ENCODE assay signal across 1 mouse cellular context in genomic region chr2:130248226-130248625, GRCm38 (mm10).
TF ChIP-seq lines count a peak whose summit lies in the region.

No protein-coding gene starts in this region.

TF ChIP-seq in MEL, 35 proteins besides CTCF, POLR2A, EP300 and RAD21:
- TF ChIP-seq NELFE (IDR thresholded peaks at IDR 0.05; ENCODE audit: low read depth, low read length) (no peak), CHD2 (IDR thresholded peaks at IDR 0.05; ENCODE audit: low read length) (no peak), USF1 (IDR thresholded peaks at IDR 0.05; ENCODE audit: low read depth, low read length) (0 out of 2 replicates have a peak, but pooled peaks have one; percentile 34)
